Mouse (Mus musculus): Measurements from ENCODE around the gene Sox6.

GRCm38 (mm10) chr7:115686687-115687086 lies 351.9 kb downstream of the Sox6 start:
- TF ChIP-seq POLR2A (IDR thresholded peaks at IDR 0.05; ENCODE audit: borderline replicate concordance, low read depth, low read length) (no peak), CTCF (IDR thresholded peaks at IDR 0.05; ENCODE audit: low read depth, low read length) (no peak)
